Mouse (Mus musculus) kidney, postnatal 0 days (tissue): Measurements from ENCODE around the gene Gm14226. TPM values are rescaled to one million over a fixed set of nuclear protein-coding genes. Genes with fewer than 3 reads are reported as not detected.
"Not testable (repeated sequence)": the region's sequence is repeated elsewhere in the genome, so short reads cannot be mapped to it uniquely, and the experiment has no call there.

Experiments used
- ATAC-seq: fragments of 200-750 bp; cut with Nextera tagmentation; replicated peaks from 2 replicates; pipeline ENCODE4 v1.8.0; 2017; ENCODE audit warnings: low read depth, moderate number of reproducible peaks, moderate TSS enrichment, moderate library complexity; ENCODE audit not compliant: low FRiP score
- DNase-seq: peaks from one replicate; pipeline ENCODE4 v3.0.0-alpha.2; 2016; ENCODE audit warnings: low spot score
- H3K27ac ChIP-seq: fragments of 300-500 bp; sonication (generic); 2 replicates; pipeline ENCODE4 v1.5.1; 2014; ENCODE audit warnings: mild to moderate bottlenecking
- H3K27me3 ChIP-seq: fragments of 300-500 bp; sonication (generic); 2 replicates; pipeline ENCODE4 v1.6.1; 2014; ENCODE audit warnings: low read length, mixed read lengths; ENCODE audit not compliant: insufficient read depth
- H3K36me3 ChIP-seq: fragments of 300-500 bp; sonication (generic); 2 replicates; pipeline ENCODE4 v1.6.1; 2014; ENCODE audit warnings: low read length, mixed read lengths; ENCODE audit not compliant: insufficient read depth
- H3K4me1 ChIP-seq: fragments of 300-500 bp; sonication (generic); replicated peaks from 2 replicates; pipeline ENCODE4 v1.6.1; 2014; ENCODE audit warnings: antibody characterized with exemption, low read length, mixed read lengths; ENCODE audit not compliant: insufficient read depth
- H3K4me2 ChIP-seq: fragments of 300-500 bp; sonication (generic); 2 replicates; pipeline ENCODE4 v1.6.1; 2014; ENCODE audit warnings: mild to moderate bottlenecking, low read length, moderate library complexity, mixed read lengths
- H3K4me3 ChIP-seq: fragments of 300-500 bp; sonication (generic); replicated peaks from 2 replicates; pipeline ENCODE4 v1.5.1; 2014; ENCODE audit warnings: low read depth, low read length
- H3K9ac ChIP-seq: fragments of 300-500 bp; sonication (generic); 2 replicates; pipeline ENCODE4 v1.6.1; 2014; ENCODE audit warnings: low read depth, low read length
- H3K9me3 ChIP-seq: fragments of 300-500 bp; sonication (generic); replicated peaks from 2 replicates; pipeline ENCODE4 v1.6.1; 2016; ENCODE audit warnings: low read length, inconsistent platforms, mixed read lengths
- CTCF ChIP-seq: IDR thresholded peaks from 2 replicates; pipeline ENCODE4 v1.5.1; 2016; ENCODE audit warnings: antibody characterized with exemption, low read depth, mild to moderate bottlenecking, moderate library complexity
- WGBS: fragments of 180-500 bp; shearing (Covaris S2); extraction: QIAGEN DNeasy Blood & Tissue Kit; methylation state at CpG from one replicate; pipeline ENCODE4 v1.1.7; 2014; 5-methylcytosine and 5-hydroxymethylcytosine counted together
- polyA plus RNA-seq: library from polyadenylated mRNA; unstranded; fragments of >200 nt; fragmentation: Nextera tagmentation; extraction: Ambion mirVana; gene quantifications from 2 replicates; pipeline ENCODE4 v1.2.1, GENCODE M21; 2015

The Gm14226 gene
- polyA plus RNA-seq, 1 experiment from 2014 or later = 0.84 TPM

DNA sequence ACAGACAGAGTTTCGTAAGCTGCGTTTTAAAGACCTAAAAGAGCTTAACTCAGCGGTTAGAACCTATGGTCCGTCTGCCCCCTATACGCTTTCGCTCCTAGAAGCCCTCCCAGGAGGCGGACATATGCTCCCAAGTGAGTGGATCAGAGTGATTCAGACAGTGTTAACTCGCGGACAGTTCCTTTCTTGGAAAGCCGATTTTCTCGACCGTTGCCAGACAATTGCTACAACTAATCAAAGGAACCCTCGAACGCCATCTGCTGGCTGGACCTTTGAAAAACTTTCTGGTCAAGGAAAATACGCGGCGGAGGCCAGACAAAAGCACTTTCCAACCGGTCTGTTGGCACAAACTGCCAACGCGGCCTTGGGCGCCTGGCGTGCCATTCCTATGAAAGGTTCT, 1.6 kb downstream of the Gm14226 start:
- peak overlapping the region; percentile 47 for H3K4me3 ChIP-seq
- TF ChIP-seq CTCF = peak; percentile 87
- DNase-seq (peak; percentile 97), ATAC-seq (peak; percentile 57; the same call in 1 of the 2 replicates)
- H3K27me3 ChIP-seq = no peaks in the 10 kb centered on the region
- peak overlapping the region; percentile 79 for H3K27ac ChIP-seq
- H3K9me3 ChIP-seq = no peaks in the 10 kb centered on the region
- no peaks in the 10 kb centered on the region for H3K36me3 ChIP-seq
- no peaks in the 10 kb centered on the region for H3K4me1 ChIP-seq
- peak overlapping the region; percentile 55 for H3K9ac ChIP-seq
- H3K4me2 ChIP-seq = peak overlapping the region; percentile 79
- WGBS = under 1% methylated on average over 22 of the region's 22 CpGs

GRCm38 (mm10) chr2:155020247-155020826, 2.3 kb downstream of the Gm14226 start:
- not testable (repeated sequence) for ATAC-seq, H3K4me1 ChIP-seq, H3K9ac ChIP-seq, H3K9me3 ChIP-seq, H3K36me3 ChIP-seq, H3K4me2 ChIP-seq, H3K4me3 ChIP-seq, DNase-seq, H3K27me3 ChIP-seq, H3K27ac ChIP-seq
- WGBS = 45% methylated on average over 20 of the region's 20 CpGs

DNA sequence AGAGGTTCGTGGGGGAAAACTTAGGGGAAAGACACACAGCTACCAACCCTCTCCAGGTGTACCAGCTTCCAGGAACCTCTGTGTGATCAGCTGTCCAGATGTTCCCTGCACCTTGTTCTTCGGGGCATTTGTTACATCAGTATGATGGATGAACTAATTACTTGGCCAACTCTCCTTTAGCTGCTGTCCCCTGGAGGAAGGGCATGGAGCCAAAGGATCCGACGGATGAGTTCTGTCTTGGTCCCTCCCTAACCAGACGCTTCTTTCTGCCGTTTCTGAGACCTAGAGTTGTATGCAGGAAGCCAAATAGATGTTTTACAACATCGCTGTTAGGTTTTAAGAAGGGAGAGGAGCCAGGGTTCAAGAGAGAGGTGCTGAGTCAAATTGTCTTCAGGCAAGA, 12.8 kb downstream of the Gm14226 start:
- DNase-seq = no peak
- ATAC-seq = no peak
- Histone ChIP-seq H3K27me3 (no peaks in the 10 kb centered on the region), H3K9me3 (no peaks in the 10 kb centered on the region), H3K4me3 (no peak overlapping the region), H3K27ac (no peak overlapping the region), H3K36me3 (no peaks in the 10 kb centered on the region), H3K9ac (no peak overlapping the region), H3K4me2 (no peak overlapping the region), H3K4me1 (no peaks in the 10 kb centered on the region)
- 53% methylated on average over 7 of the region's 7 CpGs for WGBS
- TF ChIP-seq CTCF = no peak

- Histone ChIP-seq H3K4me3 (no peak overlapping the region), H3K4me1 (no peaks in the 10 kb centered on the region; the same call in 1 of the 2 replicates), H3K27ac (no peak overlapping the region), H3K9me3 (no peaks in the 10 kb centered on the region), H3K4me2 (no peak overlapping the region; the same call in 1 of the 2 replicates), H3K36me3 (no peaks in the 10 kb centered on the region), H3K27me3 (no peaks in the 10 kb centered on the region), H3K9ac (no peak overlapping the region)
- WGBS = 32% methylated on average over 19 of the region's 19 CpGs
- ATAC-seq (no peak), DNase-seq (no peak)
- no peak for TF ChIP-seq CTCF
Observed at GRCm38 (mm10) chr2:155032938-155033710, 15.1 kb downstream of the Gm14226 start.

GRCm38 (mm10) chr2:155039956-155040355, 21.9 kb downstream of the Gm14226 start:
- no peak for ATAC-seq
- no peaks in the 10 kb centered on the region; the same call in 1 of the 2 replicates for H3K4me1 ChIP-seq

DNA sequence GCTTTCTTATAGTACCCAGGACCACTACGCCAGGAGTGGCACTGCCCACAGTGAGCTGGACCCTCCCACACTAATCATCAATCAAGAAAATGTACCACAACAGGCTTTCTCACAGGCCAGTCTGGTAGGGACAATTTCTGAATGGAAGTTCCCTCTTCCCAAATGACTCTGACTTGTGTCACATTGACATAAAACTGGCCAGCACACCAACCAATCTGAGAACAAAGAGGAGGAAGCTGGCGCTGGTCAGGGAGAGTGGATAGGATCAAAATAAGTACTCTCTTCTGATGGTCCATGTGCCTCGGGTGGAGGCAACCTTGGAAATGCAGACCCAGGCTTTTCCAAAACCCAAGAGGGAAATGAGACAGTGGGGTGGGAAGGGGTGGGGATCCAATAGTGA, 26.5 kb downstream of the Gm14226 start:
- no peak for ATAC-seq
- H3K4me3 ChIP-seq = no peak overlapping the region
- no peak overlapping the region for H3K9ac ChIP-seq
- H3K4me1 ChIP-seq = no peaks in the 10 kb centered on the region
- TF ChIP-seq CTCF = no peak
- no peaks in the 10 kb centered on the region for H3K27me3 ChIP-seq
- 58% methylated on average over 3 of the region's 3 CpGs for WGBS
- H3K4me2 ChIP-seq = no peak overlapping the region
- DNase-seq = no peak
- no peaks in the 10 kb centered on the region for H3K36me3 ChIP-seq
- H3K9me3 ChIP-seq = no peaks in the 10 kb centered on the region
- H3K27ac ChIP-seq = no peak overlapping the region

More at GRCm38 (mm10) chr2:155039956-155040355, 21.9 kb downstream of the Gm14226 start:
- Histone ChIP-seq H3K4me2 (no peak overlapping the region), H3K9ac (no peak overlapping the region), H3K27ac (no peak overlapping the region), H3K27me3 (no peaks in the 10 kb centered on the region), H3K9me3 (no peaks in the 10 kb centered on the region), H3K36me3 (no peaks in the 10 kb centered on the region), H3K4me3 (no peak overlapping the region)
- TF ChIP-seq CTCF = no peak
- 63% methylated on average over 4 of the region's 4 CpGs for WGBS
- DNase-seq = no peak
